Mouse (Mus musculus) ES-E14 (cell line): ENCODE data around the gene Malrd1.

Source experiments
- MAFK ChIP-seq: IDR thresholded peaks from 2 replicates; pipeline ENCODE4 v1.6.1; 2014; ENCODE audit warnings: mild to moderate bottlenecking, low read depth, low read length, inconsistent platforms; ENCODE audit not compliant: insufficient read depth
- ZNF384 ChIP-seq: IDR thresholded peaks from 2 replicates; pipeline ENCODE4 v1.6.1; 2012; ENCODE audit warnings: low read depth, low read length, inconsistent platforms

DNA sequence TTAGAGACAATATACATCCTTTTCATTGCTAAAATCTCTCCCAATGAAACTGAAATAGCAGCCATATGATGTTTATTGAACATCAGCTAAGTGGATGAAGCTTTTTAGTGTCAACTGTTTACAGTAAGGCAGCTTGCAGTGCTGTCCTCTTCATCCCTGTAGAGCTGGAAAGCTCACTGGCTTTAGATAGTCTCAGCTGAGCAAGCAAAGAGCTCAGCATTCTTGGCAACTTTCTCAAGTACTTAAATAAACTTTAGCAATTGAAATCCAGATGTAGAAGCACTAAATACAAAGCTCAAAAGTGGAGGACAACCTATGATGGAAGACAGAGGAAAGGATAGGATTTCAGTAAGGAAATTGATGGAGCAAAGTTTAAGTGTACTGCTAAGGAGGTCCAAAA is 626.3 kb downstream of the Malrd1 start:
- no peak for TF ChIP-seq ZNF384
- no peak for TF ChIP-seq MAFK
